Mouse (Mus musculus) thymus, postnatal 14 days (tissue): ENCODE measurements around the gene Calu.
"Not testable (repeated sequence)": the region's sequence is repeated elsewhere in the genome, so short reads cannot be mapped to it uniquely, and the experiment has no call there.

ENCODE experiments used
- DNase-seq: peaks from one replicate; pipeline ENCODE4 v3.0.0; 2021

The Calu gene

DNA sequence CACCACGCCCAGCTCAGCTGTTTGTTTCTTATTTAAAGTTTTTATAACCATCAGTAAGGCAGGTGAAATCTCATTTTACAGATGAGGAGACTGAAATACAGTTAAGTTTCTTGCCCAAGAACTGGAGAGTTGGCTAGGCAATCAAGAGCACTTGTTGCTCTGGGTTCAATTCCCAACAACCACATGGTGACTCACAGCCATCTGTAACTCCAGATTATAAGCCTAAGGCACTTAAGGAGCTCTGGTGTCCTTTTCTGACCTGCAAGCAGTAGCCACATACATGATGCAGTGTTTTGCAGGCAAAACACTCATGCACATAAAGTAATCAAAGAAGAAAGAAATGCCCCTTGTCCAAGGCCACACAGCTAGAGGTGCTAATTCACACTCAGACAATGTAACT is 17.4 kb downstream of the Calu start:
- DNase-seq: no peak

DNA sequence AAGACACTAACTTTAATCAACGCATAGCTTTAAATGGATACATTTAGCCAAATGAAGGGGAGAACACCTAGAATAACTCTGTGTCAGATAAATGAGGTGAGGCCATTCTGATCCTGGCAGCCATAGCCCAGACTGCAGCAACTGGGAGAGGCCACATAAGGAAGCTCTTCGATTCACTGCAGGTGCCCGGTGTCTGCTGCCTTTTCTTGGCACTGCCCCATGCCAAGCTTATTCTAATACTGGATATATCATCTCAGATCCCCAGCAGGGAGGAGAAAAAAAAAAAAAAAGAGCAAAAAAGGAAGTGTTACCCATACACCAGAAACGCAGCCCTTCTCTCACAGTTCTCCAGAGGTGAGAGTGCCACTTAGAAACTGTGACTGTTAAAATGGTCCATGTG is 29.5 kb downstream of the Calu start:
- DNase-seq: no peak

DNA sequence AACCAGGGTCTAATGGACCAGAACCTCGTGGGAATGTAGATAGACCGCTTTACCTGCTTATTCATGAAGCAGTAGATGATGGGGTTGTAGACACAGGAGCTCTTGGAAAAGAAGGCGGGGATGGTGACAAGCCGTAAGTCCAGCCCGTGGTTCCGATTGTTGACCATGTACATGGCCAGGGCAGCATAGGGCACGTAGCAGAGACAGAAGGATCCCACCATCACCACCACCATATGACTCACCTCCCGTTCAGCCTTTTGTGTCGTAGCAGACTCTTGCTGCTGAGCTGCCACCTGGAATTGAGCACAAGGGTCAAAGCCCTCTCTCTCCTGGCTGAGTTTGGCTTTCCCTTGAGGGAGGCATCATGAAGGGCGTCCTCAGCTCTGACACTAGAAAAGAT is 30.8 kb downstream of the Calu start:
- no peak for DNase-seq

DNA sequence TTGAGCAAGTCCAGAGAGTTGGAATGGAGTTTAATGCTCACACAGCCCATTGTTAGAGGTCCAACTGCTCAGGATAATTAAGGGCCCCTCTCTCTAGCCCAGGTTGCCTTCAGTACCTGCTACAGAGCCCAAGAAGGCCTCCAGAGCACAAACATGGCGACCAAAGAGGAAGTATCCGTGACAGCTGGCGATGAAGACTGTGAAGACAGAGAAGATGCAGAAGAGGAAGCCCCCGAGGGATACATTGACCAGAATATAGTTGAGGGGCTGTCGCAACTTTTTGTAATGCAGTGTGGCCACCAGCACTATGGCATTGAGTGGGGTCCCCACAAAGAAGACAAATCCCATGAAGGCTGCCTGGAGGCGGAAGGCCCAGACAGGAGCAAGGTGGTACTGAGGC is 32.1 kb downstream of the Calu start:
- DNase-seq: no peak

DNA sequence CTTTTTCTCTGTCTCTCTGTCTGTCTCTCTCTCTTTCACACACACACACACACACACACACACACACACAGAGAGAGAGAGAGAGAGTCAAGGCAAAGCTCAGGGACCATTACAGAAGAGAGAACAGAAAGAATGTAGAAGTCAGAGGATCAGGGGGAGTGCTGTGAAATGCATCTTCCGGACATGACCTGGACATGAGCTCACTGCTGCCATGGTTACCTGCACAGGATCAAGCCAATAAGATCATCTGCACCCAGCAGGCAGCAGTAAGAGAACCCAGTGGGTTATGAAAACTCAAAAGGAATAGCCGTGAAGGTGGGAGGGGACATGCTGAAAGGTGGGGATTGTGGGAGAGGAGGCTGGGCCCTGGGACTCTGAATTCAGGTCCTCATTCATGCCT is 34.6 kb downstream of the Calu start:
- no peak for DNase-seq

GRCm38 (mm10) chr6:29388052-29388518 is 40.2 kb downstream of the Calu start, which contains the start of gene Opn1sw:
Gene Opn1sw, minus strand, starts transcription at chr6:29388468.
- peak; percentile 14 for DNase-seq

GRCm38 (mm10) chr6:29388606-29389080 is 40.8 kb downstream of the Calu start:
- no peak for DNase-seq

- DNase-seq: no peak
Measured at GRCm38 (mm10) chr6:29389425-29389824, 41.6 kb downstream of the Calu start.

GRCm38 (mm10) chr6:29390500-29390899 is 42.6 kb downstream of the Calu start:
- not testable (repeated sequence) for DNase-seq

GRCm38 (mm10) chr6:29391241-29391640 is 43.4 kb downstream of the Calu start:
- DNase-seq: not testable (repeated sequence)

DNA sequence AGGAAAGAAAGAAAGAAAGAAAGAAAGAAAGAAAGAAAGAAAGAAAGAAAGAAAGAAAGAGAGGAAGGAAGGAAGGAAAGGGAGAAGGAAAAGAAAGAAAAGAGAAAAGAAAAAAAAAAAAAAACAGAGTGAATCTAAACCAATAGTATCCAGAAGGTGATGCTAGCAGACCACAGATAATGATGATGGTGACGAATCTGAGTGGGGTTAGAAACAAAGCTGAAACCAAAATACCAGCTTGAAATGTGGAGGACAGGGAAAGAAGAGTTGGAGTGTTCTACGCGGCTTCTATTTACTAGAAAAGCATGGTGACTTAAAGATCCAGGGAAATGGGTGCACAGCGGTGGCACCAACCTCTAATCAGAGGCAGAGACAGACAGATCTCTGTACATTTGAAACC is 43.9 kb downstream of the Calu start:
- DNase-seq: no peak

DNA sequence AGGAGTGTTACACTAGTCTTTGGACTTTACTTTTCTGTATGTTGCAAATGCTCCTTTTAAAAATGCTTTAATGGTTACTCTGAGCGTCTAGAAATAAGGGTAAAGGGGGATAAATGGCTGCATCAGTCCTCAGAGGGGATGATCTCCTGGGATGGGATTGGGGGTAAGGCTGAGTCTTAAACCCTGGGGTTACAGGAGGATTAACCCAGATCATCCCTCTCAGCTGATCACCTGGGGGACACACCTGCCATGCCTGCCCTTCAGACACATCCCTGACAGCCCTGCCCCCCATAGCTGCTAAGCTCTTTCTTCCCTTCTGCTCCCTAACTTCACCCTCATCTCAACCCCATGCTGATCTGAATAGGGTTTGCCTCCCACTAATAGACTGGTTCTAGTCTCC is 46.4 kb downstream of the Calu start:
- no peak for DNase-seq

- DNase-seq: peak; percentile 33
Measured at GRCm38 (mm10) chr6:29395910-29396713, 48.2 kb downstream of the Calu start, which contains the start of gene Ccdc136. Gene Ccdc136, plus strand, starts transcription at chr6:29396309.

DNA sequence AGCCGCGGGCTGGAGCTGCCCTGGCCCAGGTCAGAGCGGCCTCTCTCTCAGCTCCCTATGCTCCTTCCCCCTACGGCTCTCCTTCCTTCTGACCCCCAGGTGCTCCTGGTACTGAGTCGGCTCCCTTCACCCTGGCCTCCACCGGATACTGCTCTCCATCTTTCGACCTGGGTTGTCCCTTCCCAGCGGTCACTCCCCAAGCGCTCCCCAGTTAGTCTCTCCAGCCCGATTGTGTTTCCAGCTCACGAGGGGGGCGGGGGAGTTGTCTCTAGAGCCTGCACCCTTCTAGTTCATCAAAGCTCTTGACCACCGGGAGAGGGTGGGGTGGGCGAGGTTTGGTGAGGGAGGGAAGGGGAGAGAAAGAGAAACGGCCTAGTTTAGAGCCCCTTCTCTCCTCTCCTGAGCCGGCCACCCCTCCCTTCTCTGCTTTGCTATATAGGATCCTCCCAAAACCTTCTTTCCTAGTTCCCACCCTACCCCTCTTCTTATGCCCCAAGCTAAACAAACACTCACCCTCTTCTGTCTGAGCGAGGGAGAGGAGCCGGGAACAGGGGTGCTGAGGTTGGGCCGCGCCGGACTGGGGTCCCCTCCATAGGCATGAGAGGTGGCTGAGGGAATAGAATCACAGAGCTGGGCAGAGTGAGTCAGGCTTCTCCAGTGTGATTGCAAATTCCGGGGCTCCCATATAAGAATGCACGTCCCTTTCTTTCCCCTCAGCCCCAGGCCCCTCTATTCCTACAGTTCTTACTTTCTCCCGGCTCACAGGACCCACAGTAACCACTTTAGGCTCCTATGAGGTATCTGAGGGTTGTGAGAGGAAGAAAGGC is 49.1 kb downstream of the Calu start:
- no peak for DNase-seq

GRCm38 (mm10) chr6:29397575-29397974 is 49.7 kb downstream of the Calu start:
- no peak for DNase-seq

GRCm38 (mm10) chr6:29399851-29400250 is 52.0 kb downstream of the Calu start:
- no peak for DNase-seq

GRCm38 (mm10) chr6:29402693-29403342 is 54.9 kb downstream of the Calu start:
- DNase-seq: peak; percentile 32

DNA sequence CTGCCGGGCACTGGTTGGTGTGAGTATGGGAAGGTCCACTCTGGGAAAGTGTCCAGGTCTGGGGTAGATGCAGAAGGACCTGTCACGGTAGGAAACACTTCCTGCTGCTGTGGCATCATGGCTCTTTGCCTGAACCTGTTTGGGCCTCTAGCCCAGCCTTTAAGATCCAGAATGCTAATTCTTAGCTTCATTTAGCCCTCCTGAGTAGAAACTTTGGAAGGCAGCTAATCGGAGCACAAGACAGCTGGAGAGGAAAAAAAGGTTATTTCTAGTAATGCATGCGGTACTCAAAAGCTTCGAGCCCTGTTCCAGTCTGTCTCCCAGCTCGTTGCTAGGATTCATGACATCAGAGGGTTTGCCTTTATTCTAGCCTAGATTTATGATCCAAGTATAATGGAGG is 58.5 kb downstream of the Calu start:
- no peak for DNase-seq

DNA sequence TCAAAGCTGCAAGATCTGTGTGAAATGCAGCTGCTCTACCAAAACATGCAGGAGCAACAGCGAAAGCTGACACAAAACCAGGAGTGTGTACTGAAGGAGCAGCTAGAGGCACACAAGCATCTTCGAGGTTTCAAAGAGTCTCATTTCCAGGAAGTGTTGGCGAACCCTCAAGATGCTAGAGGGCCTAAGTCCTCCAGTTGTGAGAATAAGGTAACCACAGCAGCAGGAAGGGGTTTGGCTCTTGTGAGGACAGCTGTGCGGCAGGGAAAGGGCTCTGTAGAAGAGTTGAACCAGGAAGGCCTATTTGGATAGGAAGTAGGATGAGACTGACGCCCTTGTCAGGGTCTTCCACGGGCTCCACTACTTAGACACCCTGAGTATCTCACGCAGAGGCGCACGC is 67.6 kb downstream of the Calu start:
- peak; percentile 48 for DNase-seq

DNA sequence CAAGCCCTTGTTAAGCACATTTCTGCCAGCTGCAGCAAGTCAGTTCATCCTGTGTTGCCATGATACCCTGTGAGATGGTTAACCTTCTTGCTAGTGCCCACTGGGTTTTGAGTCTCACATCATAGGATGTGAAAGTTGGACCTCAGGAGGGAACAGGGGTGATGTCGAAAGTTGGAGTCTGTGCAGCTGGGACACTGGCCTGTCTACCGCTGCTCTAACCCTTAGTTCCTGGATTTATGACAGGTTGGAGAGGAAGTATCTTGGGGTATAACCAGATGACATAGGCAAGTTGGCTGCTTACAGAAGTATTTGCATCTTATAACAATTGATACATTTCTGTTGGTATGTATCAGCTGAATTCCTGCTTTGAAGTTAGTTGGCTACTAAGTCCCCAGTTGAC is 72.7 kb downstream of the Calu start:
- DNase-seq: no peak

DNA sequence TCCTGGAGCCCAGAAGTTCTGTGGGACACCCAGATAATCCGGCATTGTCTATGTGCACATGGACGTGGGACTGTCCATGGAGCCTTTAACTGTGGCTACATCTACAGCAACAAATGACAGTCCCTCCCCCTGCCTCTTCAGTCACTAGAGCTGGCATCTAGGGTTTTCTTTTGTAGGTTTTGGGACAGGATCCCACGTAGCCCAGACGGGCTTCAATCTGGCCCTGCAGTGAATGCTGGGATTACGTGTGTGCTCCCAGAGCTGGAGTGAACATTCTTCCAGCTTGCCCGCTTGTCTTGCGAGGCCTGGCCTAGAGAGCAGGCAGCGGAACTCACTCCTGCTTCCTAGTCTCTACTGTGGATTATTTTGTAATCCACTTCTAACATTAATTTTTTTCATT is 77.2 kb downstream of the Calu start:
- DNase-seq: no peak

- no peak for DNase-seq
Measured at GRCm38 (mm10) chr6:29426331-29426730, 78.5 kb downstream of the Calu start.
